Mouse (Mus musculus) gastrocnemius, adult 2 months (tissue): ENCODE measurements at regions not wholly inside any gene's neighbourhood (a gene's known extent, or its start where the extent isn't known, plus 50 kb on each side); places are given as distances from the start of the nearest gene placed in this dataset.

Experiments
- DNase-seq: peaks from one replicate; pipeline ENCODE4 v3.0.0; 2022
- H3K27ac ChIP-seq: fragments of 200-600 bp; 2 replicates; pipeline ENCODE4 v1.8.1; 2022; ENCODE audit warnings: mild to moderate bottlenecking
- H3K4me3 ChIP-seq: fragments of 200-600 bp; 2 replicates; pipeline ENCODE4 v1.8.1; 2022; ENCODE audit warnings: mild to moderate bottlenecking, moderate library complexity
- CTCF ChIP-seq: fragments of 200-600 bp; IDR thresholded peaks from 2 replicates; pipeline ENCODE4 v1.8.1; 2022; ENCODE audit warnings: antibody characterized with exemption, mild to moderate bottlenecking, moderate library complexity
- intact Hi-C: fragments of 180-260 bp; cut with DNase I; formaldehyde crosslinking; loops from one replicate; pipeline ENCODE4 v1.15.1; 2025

- no peak for TF ChIP-seq CTCF
- Histone ChIP-seq H3K4me3 (no peak overlapping the region), H3K27ac (no peak overlapping the region)
- DNase-seq, result no peak
- intact Hi-C loops, result no loop called here
These were observed 83.6 kb upstream of the Spaca7 start for GRCm38 (mm10) chr8:12489194-12489593.

DNA sequence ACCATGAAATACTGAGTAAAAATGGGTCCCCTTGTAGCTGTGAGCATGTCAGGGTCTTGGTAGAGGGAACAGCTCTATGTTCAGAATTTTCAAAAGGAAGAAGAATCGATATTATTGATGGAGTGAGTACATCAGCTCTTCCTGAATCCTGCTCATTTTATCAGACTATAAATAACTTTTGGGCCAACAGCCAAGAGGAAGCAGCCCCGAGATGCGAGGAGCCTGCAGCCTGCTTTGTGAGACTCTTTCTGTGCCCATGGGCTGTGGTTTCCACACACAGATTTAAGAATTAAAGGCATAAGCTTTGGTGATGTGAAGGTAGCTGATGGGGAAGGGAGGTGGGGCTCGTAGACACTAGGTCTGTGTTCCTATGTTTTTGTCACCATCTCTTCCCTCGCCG is 81.4 kb upstream of the Spaca7 start:
- no peak for DNase-seq
- intact Hi-C loops, result no loop called here
- TF ChIP-seq CTCF, result no peak
- H3K4me3 ChIP-seq, result no peak overlapping the region
- H3K27ac ChIP-seq, result no peak overlapping the region

- intact Hi-C loops, result no loop called here
- no peak for DNase-seq
- no peak for TF ChIP-seq CTCF
- H3K27ac ChIP-seq, result no peak overlapping the region
- H3K4me3 ChIP-seq, result no peak overlapping the region
These were observed 80.4 kb upstream of the Spaca7 start for GRCm38 (mm10) chr8:12492461-12492860.

DNA sequence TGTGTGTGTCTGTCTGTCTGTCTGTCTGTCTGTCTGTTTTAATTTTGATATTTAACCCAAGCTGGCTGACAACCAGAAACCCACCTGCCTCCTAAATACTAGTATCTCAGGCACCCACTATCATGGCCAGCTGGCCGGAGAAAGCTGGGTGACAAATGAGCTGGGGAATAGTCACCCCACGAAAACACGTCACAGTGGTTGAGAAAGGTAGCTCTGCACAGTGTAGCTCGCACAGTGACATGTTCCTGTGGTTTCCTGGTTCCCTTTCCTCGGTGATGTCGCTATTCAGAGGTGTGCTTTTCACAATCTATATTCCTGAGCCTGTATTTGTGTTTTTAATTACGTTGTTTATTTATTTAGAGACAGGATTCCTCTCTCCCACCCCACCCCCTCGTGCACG is 78.3 kb upstream of the Spaca7 start:
- H3K27ac ChIP-seq, result no peak overlapping the region
- no peak for DNase-seq
- intact Hi-C loops, result no loop called here
- H3K4me3 ChIP-seq, result no peak overlapping the region
- no peak for TF ChIP-seq CTCF

DNA sequence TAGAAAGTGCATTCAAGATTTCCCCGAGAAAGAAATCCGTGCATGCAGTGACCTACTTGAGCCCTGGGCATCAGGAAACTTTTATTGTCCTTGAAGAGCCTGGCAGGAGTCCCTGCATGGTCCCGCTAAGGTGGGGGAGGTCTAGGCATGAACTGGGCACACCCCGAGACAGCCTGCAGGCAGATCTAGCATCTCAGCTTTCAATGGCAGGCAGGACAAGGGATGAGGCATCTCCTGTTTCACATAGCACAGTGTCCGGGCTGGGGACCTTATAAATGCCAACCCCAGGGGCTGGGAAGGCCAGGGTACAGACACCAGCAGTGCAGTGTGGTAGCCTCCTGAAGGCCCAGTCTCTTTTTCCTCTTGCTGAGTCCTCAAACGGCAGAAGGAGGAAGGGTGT is 75.4 kb upstream of the Spaca7 start:
- intact Hi-C loops, result no loop called here
- Histone ChIP-seq H3K4me3 (no peak overlapping the region), H3K27ac (no peak overlapping the region)
- DNase-seq, result no peak
- no peak for TF ChIP-seq CTCF

GRCm38 (mm10) chr8:12499658-12500057 is 73.2 kb upstream of the Spaca7 start:
- intact Hi-C loops, result no loop called here
- Histone ChIP-seq H3K27ac (no peak overlapping the region), H3K4me3 (no peak overlapping the region)
- TF ChIP-seq CTCF, result no peak
- DNase-seq, result no peak

- H3K4me3 ChIP-seq, result no peak overlapping the region
- no peak overlapping the region for H3K27ac ChIP-seq
- intact Hi-C loops, result no loop called here
- DNase-seq, result no peak
- TF ChIP-seq CTCF, result no peak
These were observed 72.5 kb upstream of the Spaca7 start for GRCm38 (mm10) chr8:12500291-12500690.

GRCm38 (mm10) chr8:12501824-12502223 is 71.0 kb upstream of the Spaca7 start:
- peak overlapping the region; percentile 53 for H3K4me3 ChIP-seq
- intact Hi-C loops, result no loop called here
- no peak for DNase-seq
- TF ChIP-seq CTCF, result no peak
- H3K27ac ChIP-seq, result no peak overlapping the region

- Histone ChIP-seq H3K4me3 (peak overlapping the region; percentile 53), H3K27ac (no peak overlapping the region)
- intact Hi-C loops, result no loop called here
- DNase-seq, result no peak
- TF ChIP-seq CTCF, result no peak
These were observed 70.5 kb upstream of the Spaca7 start for GRCm38 (mm10) chr8:12502321-12502775.

DNA sequence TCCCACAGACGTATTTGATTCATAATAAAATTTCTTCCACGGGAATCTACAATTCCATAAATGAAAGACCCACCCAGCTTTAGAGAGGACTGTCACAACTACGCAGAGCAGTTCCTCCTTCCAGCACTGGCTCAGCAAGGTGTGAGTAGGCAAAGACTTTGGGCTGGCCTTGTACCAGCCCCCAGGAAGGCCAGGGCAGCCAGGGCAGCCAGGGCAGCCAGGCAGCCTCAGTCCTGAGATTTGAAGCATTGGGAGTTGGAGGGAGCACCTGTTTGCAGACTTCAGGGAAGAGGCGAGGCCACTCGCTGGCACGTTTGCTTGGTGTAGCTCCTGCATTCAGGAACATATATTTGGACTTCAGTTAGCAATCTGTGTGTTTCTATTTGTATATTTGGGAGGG is 70.0 kb upstream of the Spaca7 start:
- TF ChIP-seq CTCF, result no peak
- intact Hi-C loops, result no loop called here
- Histone ChIP-seq H3K4me3 (peak overlapping the region; percentile 53; the same call in 1 of the 2 replicates), H3K27ac (no peak overlapping the region)
- DNase-seq, result no peak

GRCm38 (mm10) chr8:12503344-12503743 is 69.5 kb upstream of the Spaca7 start:
- no peak for DNase-seq
- Histone ChIP-seq H3K4me3 (no peak overlapping the region), H3K27ac (no peak overlapping the region)
- intact Hi-C loops, result no loop called here
- no peak for TF ChIP-seq CTCF

GRCm38 (mm10) chr8:12504240-12504639 is 68.6 kb upstream of the Spaca7 start:
- H3K4me3 ChIP-seq, result no peak overlapping the region
- no peak for TF ChIP-seq CTCF
- no peak for DNase-seq
- H3K27ac ChIP-seq, result no peak overlapping the region
- intact Hi-C loops, result no loop called here

- Histone ChIP-seq H3K4me3 (no peak overlapping the region), H3K27ac (no peak overlapping the region)
- DNase-seq, result no peak
- intact Hi-C loops, result no loop called here
- TF ChIP-seq CTCF, result no peak
These were observed 68.1 kb upstream of the Spaca7 start for GRCm38 (mm10) chr8:12504777-12505176.

DNA sequence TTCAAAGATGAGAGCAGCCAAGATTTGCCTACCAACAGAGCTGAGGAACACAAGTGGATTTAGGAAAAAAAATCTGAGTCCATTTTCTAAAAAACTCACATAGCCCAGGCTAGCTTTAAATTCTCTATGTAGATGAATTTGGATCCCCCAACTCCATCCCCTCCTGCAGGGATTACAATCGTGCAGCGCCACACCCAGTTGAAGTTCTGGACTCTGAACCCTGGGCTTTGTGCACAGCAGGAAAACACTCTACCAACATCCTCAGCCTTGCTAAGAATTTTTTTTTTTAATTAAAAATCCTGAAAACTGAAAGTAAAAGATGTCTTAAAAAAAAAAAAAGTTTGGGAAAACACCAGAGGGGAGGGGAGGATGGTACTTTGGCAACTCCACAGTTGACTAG is 62.6 kb upstream of the Spaca7 start:
- DNase-seq, result no peak
- H3K27ac ChIP-seq, result no peak overlapping the region
- no peak overlapping the region for H3K4me3 ChIP-seq
- intact Hi-C loops, result no loop called here
- TF ChIP-seq CTCF, result no peak

GRCm38 (mm10) chr8:12513042-12513441 is 59.8 kb upstream of the Spaca7 start:
- H3K27ac ChIP-seq, result no peak overlapping the region
- no peak overlapping the region for H3K4me3 ChIP-seq
- intact Hi-C loops, result no loop called here
- DNase-seq, result no peak
- no peak for TF ChIP-seq CTCF
